Mouse (Mus musculus) CD4-positive, CD25-positive, alpha-beta regulatory T cell, adult 2 months (primary cell): ENCODE results near the gene Hist1h4j.
A peak's percentile ranks its signal among the peaks of the same experiment; 100 is the strongest.

ENCODE experiments used
- DNase-seq: peaks from one replicate; pipeline ENCODE4 v3.0.0-alpha.2; 2012; ENCODE audit warnings: low read depth, low spot score

Hist1h4j gene

DNA sequence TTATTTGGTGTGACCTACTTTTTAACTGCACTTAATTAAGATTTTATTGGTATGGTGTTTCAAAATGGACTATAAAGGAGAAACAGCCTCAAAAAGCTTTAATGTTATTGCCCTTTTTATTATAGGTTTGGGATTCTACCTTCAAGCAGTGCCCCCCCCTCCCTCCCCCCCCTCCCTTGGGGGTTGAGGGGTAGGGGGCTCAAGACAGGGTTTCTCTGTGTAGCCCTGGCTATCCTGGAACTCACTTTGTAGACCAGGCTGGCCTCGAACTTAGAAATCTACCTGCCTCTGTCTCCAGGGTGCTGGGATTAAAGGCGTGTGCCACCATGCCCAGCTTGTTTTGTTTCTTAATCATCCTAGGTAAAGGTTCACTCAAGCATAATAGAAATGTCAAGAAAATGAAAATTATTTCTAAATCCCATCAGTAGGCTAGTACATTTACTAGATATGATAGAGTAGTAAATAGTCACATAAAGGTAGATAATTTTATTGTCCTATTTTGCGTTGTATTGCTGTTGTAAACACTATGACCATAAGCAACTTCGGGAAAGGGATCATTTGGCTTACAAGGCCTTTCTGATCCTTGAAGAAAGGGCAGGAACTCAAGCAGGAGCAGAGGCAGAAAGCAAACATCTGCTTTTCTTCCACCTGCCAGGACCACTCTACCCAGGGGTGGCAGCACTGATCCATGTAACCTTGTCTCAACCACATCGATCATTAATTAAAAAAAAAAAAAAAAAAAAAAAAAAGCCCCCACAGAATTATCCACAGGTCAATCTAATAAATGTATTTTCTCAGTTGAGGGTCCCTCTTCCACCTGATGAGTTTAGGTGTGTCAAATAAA, 11.6 kb upstream of the Hist1h4j start:
- peak; percentile 32 for DNase-seq

DNA sequence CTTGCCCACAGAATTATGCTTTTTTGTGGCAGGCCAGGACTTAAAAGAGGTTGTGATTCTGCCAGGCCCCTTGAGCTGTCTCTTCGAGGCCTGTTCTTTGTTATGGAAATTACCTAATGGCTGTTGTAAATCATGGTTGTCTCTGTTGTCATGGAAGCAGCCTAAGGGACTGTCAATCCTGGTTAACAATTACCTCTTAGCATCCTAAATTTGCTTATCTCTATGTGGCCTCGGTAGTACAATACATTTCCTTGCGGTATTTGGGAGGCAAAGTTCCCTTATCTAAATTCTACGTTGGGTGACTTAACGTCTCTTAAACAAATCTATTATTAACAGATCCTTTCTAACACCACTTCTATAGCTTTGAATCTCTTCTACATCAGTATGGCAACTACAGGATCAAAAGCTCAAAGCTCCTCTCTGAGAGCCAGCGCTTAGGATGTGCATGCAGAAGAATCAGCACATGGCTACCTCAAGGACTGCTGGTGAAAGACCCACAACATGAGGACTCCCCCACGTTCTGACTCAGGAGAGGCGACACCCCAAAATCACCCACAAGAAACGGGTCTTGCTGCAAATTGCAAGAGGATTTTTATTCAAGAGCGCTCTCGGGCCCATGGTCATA, 6.8 kb upstream of the Hist1h4j start:
- DNase-seq = no peak

DNA sequence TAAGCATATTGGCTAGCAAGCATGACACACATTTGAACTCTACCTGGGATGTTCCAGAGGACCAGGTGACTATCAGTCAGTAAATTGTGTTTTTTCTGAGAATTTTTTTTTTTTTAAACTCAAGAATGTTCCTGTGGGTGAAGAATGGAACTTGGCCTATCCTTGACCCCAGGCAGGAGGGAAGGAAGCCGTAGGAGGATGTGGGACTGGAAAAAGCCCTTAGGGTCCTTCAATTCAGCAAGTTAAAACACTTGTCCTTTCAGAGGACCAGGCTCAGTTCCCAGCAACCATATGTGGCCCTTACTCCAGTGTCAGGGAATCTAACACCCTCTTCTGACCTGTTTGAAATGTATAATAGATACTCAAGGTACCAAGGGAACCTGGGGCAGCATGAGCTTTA, 5.3 kb upstream of the Hist1h4j start:
- DNase-seq = no peak

DNA sequence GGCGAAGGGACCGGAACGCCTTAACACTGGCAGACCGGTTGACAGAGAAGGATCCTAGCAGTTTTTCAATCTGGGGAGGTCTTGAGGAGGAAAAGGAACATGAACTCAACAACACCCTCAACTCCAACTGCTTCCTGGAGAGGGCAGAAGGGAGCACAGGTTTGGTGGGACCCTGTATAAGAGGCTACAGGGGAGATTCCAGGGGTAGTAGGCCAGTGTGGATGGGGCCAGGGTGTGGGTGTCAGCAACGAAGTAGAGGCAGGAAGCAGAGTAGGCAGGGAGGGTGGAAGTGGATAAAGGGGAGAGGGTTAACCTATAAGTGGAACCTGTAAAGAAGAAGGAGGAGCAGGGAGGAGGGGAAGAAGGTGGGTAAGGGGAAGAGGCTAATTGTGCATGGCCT, 1.4 kb upstream of the Hist1h4j start:
- DNase-seq = peak; percentile 20

DNA sequence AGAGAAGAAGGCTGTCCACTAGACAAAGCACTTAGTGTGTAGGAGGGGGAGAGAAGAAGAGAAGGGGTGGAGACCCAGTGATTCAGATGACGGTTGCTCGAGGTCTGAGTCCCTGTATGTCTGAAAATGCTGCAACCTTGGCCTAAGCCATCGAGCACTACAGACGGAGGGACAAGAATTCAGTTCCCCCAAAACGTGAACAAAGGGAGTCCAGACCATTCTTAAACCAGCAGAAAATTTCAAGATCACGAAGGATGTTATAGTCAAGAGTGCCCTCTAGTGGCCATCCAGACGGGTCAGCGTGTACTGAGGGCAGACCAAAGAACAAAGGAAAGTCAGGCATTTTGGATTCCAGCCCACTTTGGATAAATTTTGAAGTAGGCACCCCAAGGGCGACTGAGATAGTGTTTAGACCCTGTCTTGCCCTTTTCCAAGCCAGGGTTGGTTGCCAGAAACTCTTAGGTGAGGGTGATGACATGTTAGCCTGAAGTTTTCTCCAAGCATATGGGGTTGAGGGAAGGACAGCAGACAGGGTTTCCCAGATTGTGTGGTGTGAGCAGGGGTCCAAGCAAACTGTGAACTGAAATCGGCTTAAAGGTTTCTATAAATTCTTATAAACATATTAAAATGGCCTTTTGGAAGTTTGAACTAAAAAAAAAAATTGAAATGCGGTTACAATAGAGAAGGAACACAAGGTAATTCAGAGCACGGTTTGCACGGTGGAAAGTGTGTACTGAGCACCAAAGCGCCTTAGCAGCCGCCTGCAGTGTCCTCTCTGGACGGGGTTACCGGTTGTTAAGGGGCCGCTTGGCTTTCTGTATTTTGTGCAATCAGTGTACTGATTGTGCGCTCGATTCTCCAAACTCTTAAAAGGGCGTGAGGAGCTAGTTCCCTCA, 606 bp upstream of the Hist1h4j start:
- peak; percentile 86 for DNase-seq

DNA sequence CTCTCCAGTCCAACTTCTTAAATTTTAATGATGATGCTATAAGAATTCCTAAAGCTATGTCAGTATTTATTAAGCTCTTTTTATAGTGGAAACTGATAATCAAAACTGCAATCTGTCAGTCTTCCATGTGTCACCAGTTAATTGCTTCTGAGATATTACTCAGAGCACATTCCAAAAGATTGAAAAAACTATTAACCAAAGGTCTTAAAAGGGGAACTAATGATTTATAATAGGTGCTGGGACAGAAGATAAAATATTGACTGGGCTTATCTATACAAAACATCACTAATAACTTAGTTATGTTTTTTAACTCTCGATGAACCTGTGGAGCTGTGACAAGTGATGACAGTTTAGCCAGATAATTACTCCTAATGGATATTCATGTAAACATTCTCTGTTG, 10.1 kb downstream of the Hist1h4j start:
- DNase-seq = no peak

DNA sequence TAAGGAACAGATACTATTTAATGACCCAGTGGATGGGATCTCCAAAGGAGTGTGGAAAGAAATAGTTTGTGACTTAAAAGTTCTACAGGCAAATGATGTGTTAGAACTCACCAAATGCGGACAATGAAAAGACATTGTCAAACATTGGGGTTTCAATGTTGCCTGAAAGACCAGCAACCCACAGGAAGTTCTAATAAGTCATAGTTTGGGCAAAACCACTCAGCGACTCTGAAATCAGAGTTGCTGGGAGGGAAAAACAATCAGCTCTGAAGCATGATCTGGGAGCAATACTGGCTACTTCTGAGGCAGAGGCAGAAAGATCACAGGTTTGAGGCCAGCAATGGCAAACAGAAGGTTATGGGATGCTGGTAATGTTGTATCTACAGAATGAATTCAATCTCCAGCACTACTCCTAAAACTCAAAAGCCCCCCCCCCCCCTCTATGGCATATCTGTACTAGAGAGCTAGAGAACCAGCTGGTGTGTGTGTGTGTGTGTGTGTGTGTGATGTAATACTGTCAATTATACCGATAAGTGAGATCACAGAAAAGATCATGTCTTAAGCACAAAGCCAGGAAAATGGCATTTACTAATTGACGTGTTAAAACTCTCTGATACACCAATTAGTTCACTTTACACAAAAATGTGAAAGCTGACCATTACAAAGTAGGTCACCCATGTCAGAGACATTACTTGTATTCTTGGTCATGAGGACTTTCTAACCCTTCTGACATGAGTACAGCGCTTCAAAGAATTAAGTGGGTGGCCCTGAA, 14.7 kb downstream of the Hist1h4j start:
- DNase-seq = peak; percentile 44

DNA sequence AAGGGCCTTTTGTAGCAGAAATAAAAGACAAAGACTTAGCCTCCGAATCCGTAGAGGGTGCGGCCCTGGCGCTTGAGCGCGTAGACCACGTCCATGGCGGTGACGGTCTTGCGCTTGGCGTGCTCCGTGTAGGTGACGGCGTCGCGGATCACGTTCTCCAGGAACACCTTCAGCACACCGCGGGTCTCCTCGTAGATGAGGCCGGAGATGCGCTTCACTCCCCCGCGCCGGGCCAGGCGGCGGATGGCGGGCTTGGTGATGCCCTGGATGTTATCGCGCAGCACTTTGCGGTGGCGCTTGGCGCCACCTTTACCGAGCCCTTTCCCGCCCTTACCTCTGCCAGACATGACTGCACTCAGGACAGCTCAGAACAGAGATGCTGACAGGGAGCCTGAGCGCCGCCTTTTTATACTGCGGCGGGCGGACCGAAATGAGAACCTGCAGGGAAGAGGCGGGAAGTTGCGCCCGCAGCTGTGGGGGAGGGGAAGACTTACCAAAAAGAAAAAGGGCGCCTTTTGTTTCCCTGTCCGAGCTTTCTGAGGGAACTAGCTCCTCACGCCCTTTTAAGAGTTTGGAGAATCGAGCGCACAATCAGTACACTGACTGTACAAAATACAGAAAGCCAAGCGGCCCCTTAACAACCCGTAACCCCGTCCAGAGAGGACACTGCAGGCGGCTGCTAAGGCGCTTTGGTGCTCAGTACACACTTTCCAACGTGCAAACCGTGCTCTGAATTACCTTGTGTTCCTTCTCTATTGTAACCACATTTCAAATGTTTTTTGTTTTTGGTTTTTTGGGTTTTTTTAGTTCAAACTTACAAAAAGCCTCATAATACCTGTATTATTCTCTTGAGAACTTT, 15.5 kb downstream of the Hist1h4j start, which contains the start of gene Hist1h4k:
Gene Hist1h4k (minus strand): TSS at position 347 of the 859 bp plus-strand sequence.
- DNase-seq = peak; percentile 88

DNA sequence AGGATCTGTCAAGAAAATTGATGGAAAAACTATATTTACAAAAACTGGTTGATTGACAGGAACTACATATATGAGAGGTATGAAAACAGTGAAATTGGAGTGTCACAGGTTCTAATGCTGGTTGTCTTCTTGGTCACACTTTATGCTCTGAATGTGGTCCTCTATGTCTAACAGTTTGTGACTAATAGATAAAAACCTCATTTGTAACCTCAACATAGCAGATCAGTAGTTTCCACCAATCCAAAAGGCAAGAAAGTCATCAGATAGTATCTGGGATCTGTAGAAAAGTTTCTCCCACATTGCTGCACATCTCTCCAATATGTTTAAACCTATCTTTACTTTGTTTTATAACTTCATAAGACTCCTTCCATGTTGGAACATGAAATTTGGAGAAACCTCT, 16.6 kb downstream of the Hist1h4j start:
- no peak for DNase-seq

DNA sequence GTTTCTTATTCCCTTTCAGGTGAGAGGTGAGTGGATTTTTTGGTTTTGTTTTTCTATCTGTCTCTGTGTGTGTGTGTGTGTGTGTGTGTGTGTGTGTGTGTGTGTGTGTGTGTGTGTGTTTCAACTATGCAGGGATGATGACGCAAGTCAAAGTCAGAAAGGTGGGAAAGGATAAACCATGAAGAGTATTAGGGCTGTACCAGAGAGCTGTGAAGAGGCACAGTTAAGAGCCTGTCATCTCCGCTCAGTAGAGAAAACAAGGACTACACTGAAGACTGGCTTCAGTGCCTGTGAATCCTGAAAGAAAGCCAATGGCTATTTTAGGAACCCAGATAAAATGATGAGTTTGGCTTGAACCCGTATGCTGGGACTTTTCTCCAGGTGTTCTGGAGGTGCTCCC, 17.0 kb downstream of the Hist1h4j start:
- no peak for DNase-seq

DNA sequence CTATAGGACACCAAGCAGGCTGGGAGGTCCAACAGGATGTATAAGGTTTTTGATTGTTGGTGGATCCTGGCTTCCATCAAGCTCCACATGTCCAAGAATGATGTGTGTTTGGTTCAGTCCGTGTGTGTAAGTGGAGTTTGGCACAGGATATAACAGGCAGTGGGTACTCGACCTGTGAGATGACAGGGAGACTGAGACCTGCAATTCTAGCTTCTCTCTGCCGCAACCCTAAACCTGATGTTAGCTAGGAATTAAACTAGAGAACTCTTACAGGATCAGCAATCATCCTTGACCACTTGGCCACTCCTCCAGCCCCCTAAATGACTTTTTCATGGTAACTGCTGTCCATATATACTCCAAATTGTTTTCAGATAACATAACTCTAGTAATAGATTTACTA, 17.5 kb downstream of the Hist1h4j start:
- no peak for DNase-seq

DNA sequence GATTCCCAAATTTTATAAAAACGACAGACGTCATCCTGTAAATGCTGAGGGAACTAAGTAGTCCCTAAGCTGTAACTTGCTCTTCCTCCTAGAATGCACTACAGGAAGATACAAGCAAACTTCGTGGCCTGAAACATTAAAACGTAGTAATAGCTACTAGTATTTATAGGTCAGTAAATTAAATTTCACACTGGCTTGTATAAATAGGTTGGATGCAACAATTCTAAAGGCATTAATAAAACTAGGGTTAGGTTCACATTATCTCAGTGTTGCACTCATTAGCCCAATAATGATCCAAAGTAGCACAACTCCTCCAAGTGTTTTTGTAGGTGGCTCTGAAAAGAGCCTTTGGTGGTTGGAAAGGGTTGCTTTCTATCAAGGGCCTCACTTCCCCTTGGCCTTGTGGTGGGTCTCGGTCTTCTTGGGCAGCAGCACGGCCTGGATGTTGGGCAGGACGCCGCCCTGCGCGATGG, 18.2 kb downstream of the Hist1h4j start:
- DNase-seq = no peak

DNA sequence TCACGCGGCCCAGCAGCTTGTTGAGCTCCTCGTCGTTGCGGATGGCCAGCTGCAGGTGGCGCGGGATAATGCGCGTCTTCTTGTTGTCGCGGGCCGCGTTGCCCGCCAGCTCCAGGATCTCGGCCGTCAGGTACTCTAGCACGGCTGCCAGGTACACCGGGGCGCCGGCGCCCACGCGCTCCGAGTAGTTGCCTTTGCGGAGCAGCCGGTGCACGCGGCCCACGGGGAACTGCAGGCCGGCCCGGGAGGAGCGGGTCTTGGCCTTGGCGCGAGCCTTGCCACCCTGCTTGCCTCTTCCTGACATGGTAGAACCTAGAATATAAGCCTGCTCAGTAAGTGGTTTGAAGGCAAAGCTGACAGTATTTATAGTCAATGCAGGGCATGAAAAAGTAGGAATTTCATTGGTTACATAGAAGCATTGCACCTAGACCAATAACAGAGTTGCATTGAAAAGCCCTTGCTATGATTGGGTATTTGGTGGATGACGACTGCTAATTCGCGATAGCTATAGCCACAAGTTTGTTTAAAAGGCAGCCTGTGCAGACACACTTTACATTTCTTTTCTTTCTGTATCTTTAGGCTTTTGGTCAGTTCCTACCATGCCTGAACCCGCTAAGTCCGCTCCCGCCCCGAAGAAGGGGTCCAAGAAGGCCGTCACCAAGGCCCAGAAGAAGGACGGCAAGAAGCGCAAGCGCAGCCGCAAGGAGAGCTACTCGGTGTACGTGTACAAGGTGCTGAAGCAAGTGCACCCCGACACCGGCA, 18.8 kb downstream of the Hist1h4j start, which contains the start of the genes Hist1h2ak and Hist1h2bn:
Gene Hist1h2ak (minus strand): TSS at position 304 of the 762 bp plus-strand sequence.
Gene Hist1h2bn (plus strand): TSS at position 600 of the 762 bp plus-strand sequence.
- peak; percentile 90 for DNase-seq

DNA sequence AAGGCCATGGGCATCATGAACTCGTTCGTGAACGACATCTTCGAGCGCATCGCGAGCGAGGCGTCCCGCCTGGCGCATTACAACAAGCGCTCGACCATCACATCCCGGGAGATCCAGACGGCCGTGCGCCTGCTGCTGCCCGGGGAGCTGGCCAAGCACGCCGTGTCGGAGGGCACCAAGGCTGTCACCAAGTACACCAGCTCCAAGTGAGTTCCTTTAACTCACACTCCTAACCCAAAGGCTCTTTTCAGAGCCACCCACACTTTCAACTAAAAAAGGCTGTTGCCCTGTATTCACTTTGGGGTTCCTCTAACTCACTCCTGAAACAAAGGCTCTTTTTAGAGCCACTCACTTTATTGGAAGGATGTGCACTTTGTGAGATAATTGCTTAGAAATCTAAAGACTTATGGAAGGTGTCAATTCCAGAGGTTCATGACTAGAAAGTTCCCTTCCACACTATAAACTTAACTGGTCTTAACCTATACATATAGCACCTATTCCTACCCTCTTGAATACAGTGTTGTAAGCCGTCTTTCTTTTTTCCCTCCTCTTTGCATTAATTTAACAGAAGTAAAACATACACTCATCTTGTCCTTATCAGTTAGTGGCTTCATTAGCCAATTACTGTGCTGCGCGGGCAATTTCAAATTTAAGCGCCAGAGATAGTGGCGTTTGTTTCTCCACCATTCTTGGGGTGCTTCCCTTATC, 19.6 kb downstream of the Hist1h4j start:
- peak; percentile 64 for DNase-seq

DNA sequence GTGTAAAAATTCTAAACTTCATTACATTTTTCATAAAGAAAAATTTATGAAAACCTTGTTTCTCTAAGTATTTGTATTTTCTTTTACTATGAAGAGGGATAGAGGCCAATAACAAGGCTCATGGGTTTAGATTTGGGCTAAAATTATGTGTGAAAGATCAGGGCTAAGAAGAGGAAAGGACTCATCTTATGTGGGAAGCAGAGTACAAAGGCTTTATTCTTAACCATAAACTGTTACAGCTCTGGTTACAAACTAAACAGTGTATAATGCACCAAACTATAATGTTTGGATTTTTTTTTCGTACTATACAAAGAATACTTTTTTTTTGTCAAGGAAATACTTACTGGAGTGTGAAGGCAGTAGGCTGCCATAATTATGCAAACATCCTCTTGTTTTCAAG, 20.8 kb downstream of the Hist1h4j start:
- DNase-seq = no peak

DNA sequence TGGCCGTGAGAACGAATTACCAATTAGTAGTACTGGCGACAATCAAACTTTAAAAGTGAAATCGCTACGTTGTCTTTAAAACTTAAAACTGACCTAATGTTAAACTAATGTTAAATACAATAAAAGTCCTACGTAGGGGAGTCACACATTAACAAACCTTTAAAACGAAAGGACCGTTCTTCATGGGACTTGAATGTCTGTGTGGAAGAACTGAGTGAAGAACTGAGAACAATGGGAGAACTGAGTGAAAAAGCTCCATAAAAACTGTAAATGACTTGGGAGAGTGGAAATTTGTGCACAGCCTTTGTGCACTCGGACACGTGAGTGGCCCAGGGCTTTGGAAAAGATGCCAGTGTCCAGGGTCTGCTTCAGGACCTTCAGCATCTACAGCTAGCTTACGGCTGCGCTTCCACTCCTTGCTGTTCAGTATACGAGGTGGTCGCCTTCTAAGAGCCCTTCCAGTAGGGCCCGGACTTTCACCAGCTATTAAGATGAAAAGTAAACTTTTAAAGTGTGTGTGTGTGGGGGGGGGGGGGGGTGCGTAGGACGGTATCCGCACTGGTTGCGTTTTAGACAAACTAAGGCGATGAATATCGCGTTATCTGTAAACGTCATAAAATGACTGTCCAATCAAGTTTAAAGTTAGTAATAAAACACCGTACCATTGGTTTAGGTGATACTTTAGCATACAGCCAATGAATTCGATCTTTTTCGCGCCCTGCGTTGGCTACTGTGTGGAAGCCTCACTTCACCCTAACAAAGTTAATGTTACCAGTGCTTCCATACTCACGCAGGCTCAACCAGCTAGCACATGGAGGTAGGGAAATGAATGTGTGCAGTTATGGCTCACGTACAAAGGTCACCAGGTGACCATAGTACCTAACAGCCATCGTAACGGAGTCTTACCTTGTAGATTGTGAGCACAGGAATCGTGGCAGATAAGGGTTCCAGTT, 44.2 kb downstream of the Hist1h4j start:
- peak; percentile 92 for DNase-seq
